Mouse (Mus musculus) MEL (cell line): ENCODE measurements around the gene Slc5a11. TPM values are rescaled to one million over a fixed set of nuclear protein-coding genes. Genes with fewer than 3 reads are reported as not detected.

Experiments used
- DNase-seq: peaks from one replicate; pipeline ENCODE4 v3.0.0; 2011; ENCODE audit warnings: low read depth, low spot score
- H3K27ac ChIP-seq: 2 replicates; pipeline ENCODE4 v1.5.1; 2012; ENCODE audit warnings: low read depth, mild to moderate bottlenecking, control low read depth, low read length, moderate library complexity; ENCODE audit not compliant: control insufficient read depth
- H3K27me3 ChIP-seq, 2 experiments: fragments of 150-350 bp in 1 of 2; sonication (generic) in 1 of 2; 2 replicates each; pipeline ENCODE4 v1.6.1; 2012; ENCODE audit warnings: low read length in 2 of 2, mild to moderate bottlenecking in 2 of 2, improper control_type of control experiment in 1 of 2, moderate library complexity in 1 of 2; ENCODE audit not compliant: insufficient read depth in 2 of 2, control insufficient read depth in 1 of 2
- H3K36me3 ChIP-seq, 2 experiments: 2 replicates each; pipeline ENCODE4 v1.6.1; 2012 to 2014; ENCODE audit warnings: low read length in 2 of 2, improper control_type of control experiment in 1 of 2, inconsistent platforms in 1 of 2, mild to moderate bottlenecking in 1 of 2; ENCODE audit not compliant: insufficient read depth in 2 of 2, control insufficient read depth in 1 of 2
- H3K4me1 ChIP-seq, 2 experiments: fragments of 150-350 bp in 1 of 2; sonication (generic) in 1 of 2; 2 replicates each; pipeline ENCODE4 v1.6.1; 2012; ENCODE audit warnings: low read length in 2 of 2, improper control_type of control experiment in 1 of 2, mild to moderate bottlenecking in 1 of 2; ENCODE audit not compliant: insufficient read depth in 2 of 2, control insufficient read depth in 1 of 2
- H3K4me3 ChIP-seq, 2 experiments: fragments of 150-350 bp in 1 of 2; sonication (generic) in 1 of 2; 2 replicates each; pipeline ENCODE4 v1.5.1; 2012; ENCODE audit warnings: low read depth in 2 of 2, low read length in 2 of 2, mild to moderate bottlenecking in 2 of 2, moderate library complexity in 2 of 2, control low read depth in 1 of 2, improper control_type of control experiment in 1 of 2; ENCODE audit not compliant: control insufficient read depth in 1 of 2, insufficient read depth in 1 of 2
- H3K79me2 ChIP-seq: 2 replicates; pipeline ENCODE4 v1.6.1; 2012; ENCODE audit warnings: mild to moderate bottlenecking, low read length, moderate library complexity; ENCODE audit not compliant: control insufficient read depth, poor library complexity, insufficient read depth
- H3K9ac ChIP-seq: 2 replicates; pipeline ENCODE4 v1.6.1; 2012; ENCODE audit warnings: low read depth, mild to moderate bottlenecking, control low read depth, low read length, moderate library complexity; ENCODE audit not compliant: control insufficient read depth, poor library complexity, severe bottlenecking
- H3K9me3 ChIP-seq: fragments of 150-350 bp; sonication (generic); replicated peaks from 2 replicates; pipeline ENCODE4 v1.6.1; 2012; ENCODE audit warnings: mild to moderate bottlenecking, low read length, improper control_type of control experiment, moderate library complexity; ENCODE audit not compliant: insufficient read depth
- BHLHE40 ChIP-seq: IDR thresholded peaks from 2 replicates; pipeline ENCODE4 v1.6.1; 2012; ENCODE audit warnings: low read depth, mild to moderate bottlenecking, inconsistent platforms, low read length, improper control_type of control experiment, borderline replicate concordance
- CTCF ChIP-seq, 3 experiments: IDR thresholded peaks in 2 of 3; conservative IDR thresholded peaks in 1 of 3; 2 replicates each; pipeline ENCODE4 v1.5.1; 2011 to 2012; ENCODE audit warnings: low read length in 3 of 3, low read depth in 2 of 3, mild to moderate bottlenecking in 2 of 3, improper control_type of control experiment in 1 of 3, inconsistent platforms in 1 of 3, mixed read lengths in 1 of 3, moderate library complexity in 1 of 3; ENCODE audit not compliant: control insufficient read depth in 1 of 3, insufficient read depth in 1 of 3, poor library complexity in 1 of 3, severe bottlenecking in 1 of 3
- E2F4 ChIP-seq: IDR thresholded peaks from 2 replicates; pipeline ENCODE4 v1.6.1; 2011; ENCODE audit warnings: low read depth, low read length, improper control_type of control experiment, borderline replicate concordance
- ELF1 ChIP-seq: IDR thresholded peaks from 2 replicates; pipeline ENCODE4 v1.6.1; 2014; ENCODE audit warnings: low read depth, mild to moderate bottlenecking, inconsistent platforms, low read length, improper control_type of control experiment, moderate library complexity
- EP300 ChIP-seq, 2 experiments: IDR thresholded peaks; 2 replicates each; pipeline ENCODE4 v1.6.1; 2011; ENCODE audit warnings: improper control_type of control experiment in 2 of 2, low read length in 2 of 2, low read depth in 1 of 2, mild to moderate bottlenecking in 1 of 2
- ETS1 ChIP-seq: IDR thresholded peaks from 2 replicates; pipeline ENCODE4 v1.6.1; 2012; ENCODE audit warnings: low read depth, mild to moderate bottlenecking, inconsistent platforms, low read length, improper control_type of control experiment, moderate library complexity
- GATA1 ChIP-seq: IDR thresholded peaks from 2 replicates; pipeline ENCODE4 v1.6.1; 2011; ENCODE audit warnings: low read depth, low read length, improper control_type of control experiment
- HCFC1 ChIP-seq: IDR thresholded peaks from 2 replicates; pipeline ENCODE4 v1.6.1; 2012; ENCODE audit warnings: low read depth, mild to moderate bottlenecking, inconsistent platforms, low read length, improper control_type of control experiment, moderate library complexity
- JUND ChIP-seq: IDR thresholded peaks from 2 replicates; pipeline ENCODE4 v1.6.1; 2011; ENCODE audit warnings: low read depth, mild to moderate bottlenecking, improper control_type of control experiment, low read length
- MAX ChIP-seq: IDR thresholded peaks from 2 replicates; pipeline ENCODE4 v1.6.1; 2011; ENCODE audit warnings: low read length, improper control_type of control experiment
- MAZ ChIP-seq: IDR thresholded peaks from 2 replicates; pipeline ENCODE4 v1.6.1; 2012; ENCODE audit warnings: low read depth, mild to moderate bottlenecking, inconsistent platforms, low read length, improper control_type of control experiment
- MEF2A ChIP-seq: IDR thresholded peaks from 2 replicates; pipeline ENCODE4 v1.6.1; 2014; ENCODE audit warnings: low read depth, mild to moderate bottlenecking, inconsistent platforms, low read length, improper control_type of control experiment; ENCODE audit not compliant: poor library complexity, insufficient replicate concordance, severe bottlenecking; ENCODE audit errors: extremely low read depth
- MYB ChIP-seq: IDR thresholded peaks from 2 replicates; pipeline ENCODE4 v1.6.1; 2011; ENCODE audit warnings: mild to moderate bottlenecking, low read depth, low read length, improper control_type of control experiment
- NELFE ChIP-seq: IDR thresholded peaks from 2 replicates; pipeline ENCODE4 v1.6.1; 2011; ENCODE audit warnings: low read depth, low read length, improper control_type of control experiment
- NRF1 ChIP-seq: IDR thresholded peaks from 2 replicates; pipeline ENCODE4 v1.6.1; 2014; ENCODE audit warnings: low read depth, mild to moderate bottlenecking, inconsistent platforms, low read length, improper control_type of control experiment, moderate library complexity; ENCODE audit not compliant: poor library complexity, insufficient read depth, severe bottlenecking
- POLR2A ChIP-seq, 2 experiments: IDR thresholded peaks; 2 replicates each; pipeline ENCODE4 v1.6.1; 2011 to 2012; ENCODE audit warnings: low read length in 2 of 2, mild to moderate bottlenecking in 2 of 2, control low read depth in 1 of 2, improper control_type of control experiment in 1 of 2, low read depth in 1 of 2, moderate library complexity in 1 of 2; ENCODE audit not compliant: control insufficient read depth in 1 of 2, insufficient read depth in 1 of 2, poor library complexity in 1 of 2
- POLR2AphosphoS2 ChIP-seq: IDR thresholded peaks from 2 replicates; pipeline ENCODE4 v1.6.1; 2011; ENCODE audit warnings: low read length, improper control_type of control experiment
- POLR2AphosphoS5 ChIP-seq: IDR thresholded peaks from 2 replicates; pipeline ENCODE4 v1.6.1; 2012; ENCODE audit warnings: low read depth, borderline replicate concordance, mild to moderate bottlenecking, inconsistent platforms, low read length, moderate library complexity, mixed read lengths
- RCOR1 ChIP-seq: IDR thresholded peaks from 2 replicates; pipeline ENCODE4 v1.6.1; 2012; ENCODE audit warnings: low read depth, mild to moderate bottlenecking, inconsistent platforms, low read length, improper control_type of control experiment
- SIN3A ChIP-seq: IDR thresholded peaks from 2 replicates; pipeline ENCODE4 v1.6.1; 2012; ENCODE audit warnings: low read length, improper control_type of control experiment, inconsistent platforms
- TAL1 ChIP-seq: IDR thresholded peaks from 2 replicates; pipeline ENCODE4 v1.6.1; 2012; ENCODE audit warnings: mild to moderate bottlenecking, inconsistent platforms, low read length, moderate library complexity, mixed read lengths
- TBP ChIP-seq: IDR thresholded peaks from 2 replicates; pipeline ENCODE4 v1.8.0; 2011; ENCODE audit warnings: low read depth, low read length, improper control_type of control experiment
- UBTF ChIP-seq: IDR thresholded peaks from 2 replicates; pipeline ENCODE4 v1.6.1; 2012; ENCODE audit warnings: low read depth, mild to moderate bottlenecking, inconsistent platforms, low read length, improper control_type of control experiment, moderate library complexity, borderline replicate concordance; ENCODE audit not compliant: insufficient read depth
- USF1 ChIP-seq: IDR thresholded peaks from 2 replicates; pipeline ENCODE4 v1.6.1; 2014; ENCODE audit warnings: low read depth, mild to moderate bottlenecking, inconsistent platforms, low read length, improper control_type of control experiment, moderate library complexity
- ZMIZ1 ChIP-seq: IDR thresholded peaks from 2 replicates; pipeline ENCODE4 v1.6.1; 2012; ENCODE audit warnings: low read depth, mild to moderate bottlenecking, inconsistent platforms, low read length, improper control_type of control experiment, moderate library complexity
- ZNF384 ChIP-seq: IDR thresholded peaks from 2 replicates; pipeline ENCODE4 v1.6.1; 2012; ENCODE audit warnings: low read depth, mild to moderate bottlenecking, inconsistent platforms, low read length, improper control_type of control experiment
- polyA plus RNA-seq, 2 experiments: library from polyadenylated mRNA; stranded (reverse) in 1 of 2; unstranded in 1 of 2; fragments of >175 nt in 1 of 2; fragments of >200 nt in 1 of 2; gene quantifications; 2 replicates each; pipeline versions ENCODE4 v1.2.1 to v1.2.4; 2012; ENCODE audit warnings: low replicate concordance in 2 of 2, low read depth in 1 of 2; ENCODE audit not compliant: insufficient read length in 2 of 2, insufficient read depth in 1 of 2, missing spikeins in 1 of 2
- total RNA-seq: library from RNA; depleted of rRNA; stranded (reverse); fragments of 300-350 nt; gene quantifications from 2 replicates; pipeline ENCODE4 v1.2.3, GENCODE M21; 2012

Gene Slc5a11
- total and polyA plus RNA-seq, 3 experiments: not detected

DNA sequence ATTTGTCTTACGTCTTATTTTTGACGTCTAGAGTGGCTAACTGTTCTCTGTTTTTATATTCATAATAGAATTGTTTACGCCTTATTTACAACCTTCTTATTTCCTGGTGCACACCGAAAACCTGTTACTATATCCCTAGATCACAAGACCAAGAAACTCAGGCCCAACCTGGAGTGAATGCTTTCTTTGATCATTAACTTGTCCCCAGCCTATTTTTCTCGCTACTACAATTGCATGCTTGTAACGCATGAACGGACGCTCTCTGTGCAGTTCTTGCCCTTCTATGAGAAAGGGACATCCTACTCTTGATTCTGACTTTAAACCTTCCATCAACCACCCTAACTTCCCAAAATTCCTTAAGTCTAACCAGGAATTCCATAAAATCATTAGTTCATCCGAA is 9.5 kb downstream of the Slc5a11 start:
- no peaks in the 10 kb centered on the region for H3K4me1 ChIP-seq

DNA sequence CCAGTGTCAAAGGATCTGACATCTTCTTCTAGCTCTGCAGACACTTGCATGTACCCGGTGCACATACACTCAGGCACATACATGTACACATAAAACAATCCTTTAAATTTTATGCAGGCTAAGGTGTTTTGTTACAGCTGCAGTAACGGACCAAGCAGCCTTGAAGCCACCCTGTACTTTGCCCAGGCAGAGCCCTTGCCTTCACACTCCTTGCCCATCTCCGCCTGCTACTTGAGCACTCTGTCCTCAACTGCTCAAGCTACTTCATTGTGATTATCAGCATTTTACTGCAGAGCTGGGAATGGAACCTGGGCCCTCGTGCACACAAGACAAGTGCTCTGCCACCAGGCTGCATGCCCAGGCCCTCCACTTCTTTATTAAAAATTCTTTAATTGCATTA is 10.6 kb downstream of the Slc5a11 start:
- DNase-seq: no peak
- Histone ChIP-seq H3K27ac (no peak overlapping the region), H3K4me3 (no peak overlapping the region), H3K36me3 (no peaks in the 10 kb centered on the region), H3K9ac (no peak overlapping the region), H3K79me2 (no peaks in the 10 kb centered on the region), H3K27me3 (no peaks in the 10 kb centered on the region; a peak in 2 of 4 replicates), H3K4me1 (no peaks in the 10 kb centered on the region), H3K9me3 (no peaks in the 10 kb centered on the region)
- TF ChIP-seq USF1 (no peak), E2F4 (no peak), POLR2AphosphoS5 (no peak), UBTF (no peak), HCFC1 (no peak), NELFE (no peak), GATA1 (no peak), BHLHE40 (no peak), TAL1 (no peak), MYB (no peak), POLR2A (IDR thresholded peaks at IDR 0.05; ENCODE audit: control insufficient read depth in 1 of 2, insufficient read depth in 1 of 2, low read depth in 1 of 2, low read length in 2 of 2, poor library complexity in 1 of 2) (no peak), ZNF384 (no peak), JUND (no peak), RCOR1 (no peak), MAX (no peak), NRF1 (no peak), EP300 (IDR thresholded peaks at IDR 0.05; ENCODE audit: low read depth in 1 of 2, low read length in 2 of 2) (no peak), ETS1 (no peak)

More for the DNA sequence above, 9.5 kb downstream of the Slc5a11 start:
- no peaks in the 10 kb centered on the region; a peak in 2 of 4 replicates for H3K27me3 ChIP-seq
- no peaks in the 10 kb centered on the region for H3K36me3 ChIP-seq
- no peak overlapping the region for H3K27ac ChIP-seq
- H3K79me2 ChIP-seq: no peaks in the 10 kb centered on the region
- no peak overlapping the region for H3K9ac ChIP-seq
- no peak for DNase-seq
- H3K4me3 ChIP-seq: no peak overlapping the region
- no peak for TF ChIP-seq MEF2A
- TF ChIP-seq MAZ: no peak
- TF ChIP-seq TBP: no peak
- TF ChIP-seq ELF1: no peak
- no peak for TF ChIP-seq RCOR1
- no peak for TF ChIP-seq ZMIZ1
- TF ChIP-seq GATA1: no peak
- TF ChIP-seq SIN3A: no peak
- TF ChIP-seq HCFC1: no peak
- TF ChIP-seq POLR2AphosphoS2: no peak
- TF ChIP-seq CTCF (IDR thresholded peaks at IDR 0.05 in 2 of 3, conservative IDR thresholded peaks at IDR 0.05 in 1 of 3; ENCODE audit: control insufficient read depth in 1 of 3, insufficient read depth in 1 of 3, low read depth in 2 of 3, low read length in 3 of 3, poor library complexity in 1 of 3, severe bottlenecking in 1 of 3): no peak
- no peaks in the 10 kb centered on the region for H3K9me3 ChIP-seq
